Mouse (Mus musculus): Measurements from ENCODE around the gene Elp6.

DNA sequence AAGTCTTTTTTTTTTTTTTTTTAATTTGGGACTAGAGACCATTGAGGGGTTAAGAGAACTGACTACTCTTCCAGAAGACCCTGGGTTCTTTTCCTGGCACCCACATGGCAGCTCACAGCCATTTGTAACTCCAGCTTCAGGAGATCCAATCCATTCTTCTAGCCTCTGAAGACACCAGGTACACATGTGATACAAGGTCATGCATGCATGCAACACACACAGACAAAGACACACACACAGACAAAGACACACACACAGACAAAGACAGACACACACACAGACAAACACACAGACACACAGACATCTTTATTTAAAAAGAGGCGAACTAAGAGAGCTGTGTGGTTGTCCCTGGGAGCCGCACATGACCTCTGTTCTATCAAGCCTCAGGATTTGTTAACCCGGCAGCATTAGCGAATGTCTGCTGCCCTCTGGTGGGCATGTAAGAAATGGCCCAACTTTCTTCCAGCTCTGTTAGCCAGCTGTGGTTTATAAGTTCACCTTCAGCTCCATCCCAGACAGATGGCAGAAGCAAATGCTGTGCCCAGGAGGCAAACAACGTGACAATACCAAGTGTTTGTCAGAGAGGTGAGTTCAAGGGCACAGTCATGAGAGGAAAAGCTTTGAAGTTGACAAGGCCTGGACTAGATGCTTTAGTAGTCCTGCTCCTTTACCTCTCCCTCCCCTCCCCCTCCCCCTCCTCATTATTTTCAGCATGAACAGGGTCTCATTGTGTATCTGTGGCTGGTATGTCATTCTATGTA is 7.9 kb upstream of the Elp6 start:
- TF ChIP-seq CTCF (IDR thresholded peaks at IDR 0.05; ENCODE audit: borderline replicate concordance, control insufficient read depth, extremely low read depth, insufficient read depth, low read length, poor library complexity) (no peak), POLR2A (IDR thresholded peaks at IDR 0.05; ENCODE audit: control insufficient read depth, extremely low read depth, insufficient read depth, low read length, poor library complexity) (no peak)
